Mouse (Mus musculus) left cerebral cortex, postnatal 10 days (tissue): Measurements from ENCODE around the gene Prl2c2. TPM values are rescaled to one million over a fixed set of nuclear protein-coding genes. Genes with fewer than 3 reads are reported as not detected.
"Not testable (repeated sequence)": the region's sequence is repeated elsewhere in the genome, so short reads cannot be mapped to it uniquely, and the experiment has no call there.

Experiments
- DNase-seq, 2 experiments: peaks; one replicate each; pipeline ENCODE4 v3.0.0; 2021 to 2022; ENCODE audit warnings: low spot score in 2 of 2, mixed read lengths in 1 of 2; ENCODE audit errors: extremely low spot score in 1 of 2
- intact Hi-C: fragments of 180-260 bp; cut with DNase I; formaldehyde crosslinking; loops from one replicate; pipeline ENCODE4 v1.15.1; 2025
- total RNA-seq, 2 experiments: library from RNA; stranded (reverse); gene quantifications; 2 replicates each; pipeline ENCODE4 v1.2.3; 2021

Gene Prl2c2
- total RNA-seq: not detected

DNA sequence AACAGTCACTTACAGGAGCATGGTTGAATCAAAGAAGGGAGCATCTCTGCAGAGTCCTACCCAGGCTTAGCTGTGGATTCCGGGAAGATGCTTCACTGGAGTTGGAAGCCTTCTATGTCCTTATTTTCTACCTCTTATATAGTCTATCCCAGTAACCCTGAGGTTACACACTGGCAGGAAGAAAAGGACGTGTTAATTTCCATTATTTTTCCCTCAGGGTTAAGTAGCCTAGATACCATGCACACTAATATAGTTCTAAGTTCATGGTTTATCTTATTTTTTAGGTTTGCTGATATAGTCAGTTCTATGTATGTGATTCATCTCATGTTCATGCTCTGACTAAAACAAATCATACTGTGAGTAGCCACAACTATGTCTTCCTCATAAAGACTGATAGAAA, at the start of gene Prl2c2:
TSS of gene Prl2c2 (minus strand) at position 101 of the 400 bp plus-strand sequence.
- DNase-seq, intact Hi-C loops: not testable (repeated sequence)

DNA sequence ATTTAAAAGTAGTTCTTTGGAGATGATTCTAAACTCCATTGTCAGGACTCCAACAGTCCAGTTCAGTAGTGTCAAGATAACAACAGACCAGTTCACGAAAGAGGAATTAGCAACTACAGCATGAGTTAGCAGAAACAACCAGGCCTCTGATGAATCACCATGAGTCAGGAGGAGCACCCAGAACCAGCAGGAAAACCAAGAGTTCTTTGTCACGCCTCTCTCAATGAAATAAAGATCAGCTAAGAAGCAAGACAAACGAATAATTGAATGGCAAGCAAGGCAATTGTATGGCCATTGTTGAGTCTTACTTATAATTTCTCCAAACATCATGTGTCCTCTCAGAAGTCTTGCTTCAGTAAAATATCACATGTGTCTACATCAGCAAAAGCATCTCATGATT, 20.7 kb upstream of the Prl2c2 start:
- DNase-seq, intact Hi-C loops: not testable (repeated sequence)

DNA sequence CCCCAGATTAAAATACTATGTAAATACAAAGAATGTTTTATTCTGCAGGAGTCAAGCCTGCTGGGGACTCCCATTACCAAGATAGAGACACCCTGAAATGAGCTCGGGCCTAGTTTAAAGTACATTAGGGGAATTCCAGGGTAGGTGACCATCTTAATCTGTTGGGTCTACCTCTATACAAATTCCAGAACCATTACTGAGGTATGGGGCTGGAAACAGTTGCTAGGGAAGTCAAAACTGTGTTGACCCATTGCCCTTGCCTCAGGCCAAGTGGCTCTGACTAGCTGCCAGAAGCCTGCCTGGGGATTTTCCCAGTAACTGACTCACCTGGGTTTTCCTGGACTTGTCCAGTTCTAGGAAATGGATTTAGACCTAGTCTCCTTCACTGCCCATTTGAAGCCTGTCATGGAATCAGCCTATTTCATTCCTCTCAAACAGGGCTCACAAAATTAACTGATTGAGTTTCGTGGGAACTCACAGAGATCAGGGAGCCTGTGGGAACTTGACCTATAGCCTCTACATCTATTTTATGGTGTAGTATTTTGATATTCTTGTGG, 8.9 kb upstream of the Prl2c2 start:
- not testable (repeated sequence) for DNase-seq

More for the DNA sequence above, 8.9 kb upstream of the Prl2c2 start:
- intact Hi-C loops: not testable (repeated sequence)

Other genes with a start within 250 kb of the Prl2c2 start
- gene Prl2c3, start 205.3 kb downstream of the Prl2c2 start, total RNA-seq: not detected
- not detected for gene Prl2c5, start 177.3 kb upstream of the Prl2c2 start, total RNA-seq